Mouse (Mus musculus) limb, embryonic 14.5 days (tissue): Measurements from ENCODE around the gene Clock. TPM values are rescaled to one million over a fixed set of nuclear protein-coding genes. Genes with fewer than 3 reads are reported as not detected.

Source experiments
- ATAC-seq: fragments of 200-750 bp; cut with Nextera tagmentation; 2 replicates; pipeline ENCODE4 v1.8.0; 2017; ENCODE audit warnings: low read depth, moderate number of reproducible peaks, moderate TSS enrichment; ENCODE audit not compliant: low FRiP score
- DNase-seq: peaks from one replicate; pipeline ENCODE4 v3.0.0-alpha.2; 2015; ENCODE audit warnings: low spot score
- H3K27ac ChIP-seq: fragments of 300-500 bp; sonication (generic); replicated peaks from 2 replicates; pipeline ENCODE4 v1.5.1; 2014; ENCODE audit warnings: low read depth, mild to moderate bottlenecking, low read length, moderate library complexity, mixed read lengths
- H3K27me3 ChIP-seq: fragments of 300-500 bp; sonication (generic); 2 replicates; pipeline ENCODE4 v1.6.1; 2014; ENCODE audit warnings: low read length, mixed read lengths; ENCODE audit not compliant: control insufficient read depth, insufficient read depth
- H3K36me3 ChIP-seq: fragments of 300-500 bp; sonication (generic); 2 replicates; pipeline ENCODE4 v1.6.1; 2014; ENCODE audit warnings: mild to moderate bottlenecking, low read length, moderate library complexity, mixed read lengths; ENCODE audit not compliant: control insufficient read depth, insufficient read depth
- H3K4me1 ChIP-seq: fragments of 300-500 bp; sonication (generic); 2 replicates; pipeline ENCODE4 v1.6.1; 2014; ENCODE audit warnings: antibody characterized with exemption, low read length, mixed read lengths; ENCODE audit not compliant: control insufficient read depth, insufficient read depth
- H3K4me2 ChIP-seq: fragments of 300-500 bp; sonication (generic); replicated peaks from 2 replicates; pipeline ENCODE4 v1.6.1; 2014; ENCODE audit warnings: low read depth, mild to moderate bottlenecking, low read length, moderate library complexity; ENCODE audit not compliant: severe bottlenecking
- H3K4me3 ChIP-seq: fragments of 300-500 bp; sonication (generic); replicated peaks from 2 replicates; pipeline ENCODE4 v1.5.1; 2014; ENCODE audit warnings: low read length
- H3K9ac ChIP-seq: fragments of 300-500 bp; sonication (generic); 2 replicates; pipeline ENCODE4 v1.6.1; 2014; ENCODE audit warnings: mild to moderate bottlenecking, low read depth, low read length, moderate library complexity; ENCODE audit not compliant: severe bottlenecking
- H3K9me3 ChIP-seq: fragments of 300-500 bp; sonication (generic); 2 replicates; pipeline ENCODE4 v1.6.1; 2016; ENCODE audit warnings: low read length; ENCODE audit not compliant: control insufficient read depth
- POLR2A ChIP-seq: fragments of 200-500 bp; IDR thresholded peaks from 2 replicates; pipeline ENCODE4 v1.8.0; 2012; ENCODE audit warnings: inconsistent platforms, mild to moderate bottlenecking, moderate library complexity, borderline replicate concordance; ENCODE audit not compliant: insufficient read depth, insufficient read length; ENCODE audit errors: extremely low read depth
- WGBS: fragments of 180-500 bp; shearing (Covaris S2); extraction: QIAGEN DNeasy Blood & Tissue Kit; methylation state at CpG from one replicate; pipeline ENCODE4 v1.1.7; 2014; 5-methylcytosine and 5-hydroxymethylcytosine counted together
- polyA plus RNA-seq, 2 experiments: library from polyadenylated mRNA; depleted of rRNA in 1 of 2; stranded (reverse) in 1 of 2; unstranded in 1 of 2; fragments of >200 nt; fragmentation: Nextera tagmentation in 1 of 2; extraction: Ambion mirVana in 1 of 2; gene quantifications; 2 replicates each; pipeline versions ENCODE4 v1.2.1 to v1.2.3; 2012 to 2014

Clock gene
- polyA plus RNA-seq, 2 experiments = 11.7 to 15.9 TPM

DNA sequence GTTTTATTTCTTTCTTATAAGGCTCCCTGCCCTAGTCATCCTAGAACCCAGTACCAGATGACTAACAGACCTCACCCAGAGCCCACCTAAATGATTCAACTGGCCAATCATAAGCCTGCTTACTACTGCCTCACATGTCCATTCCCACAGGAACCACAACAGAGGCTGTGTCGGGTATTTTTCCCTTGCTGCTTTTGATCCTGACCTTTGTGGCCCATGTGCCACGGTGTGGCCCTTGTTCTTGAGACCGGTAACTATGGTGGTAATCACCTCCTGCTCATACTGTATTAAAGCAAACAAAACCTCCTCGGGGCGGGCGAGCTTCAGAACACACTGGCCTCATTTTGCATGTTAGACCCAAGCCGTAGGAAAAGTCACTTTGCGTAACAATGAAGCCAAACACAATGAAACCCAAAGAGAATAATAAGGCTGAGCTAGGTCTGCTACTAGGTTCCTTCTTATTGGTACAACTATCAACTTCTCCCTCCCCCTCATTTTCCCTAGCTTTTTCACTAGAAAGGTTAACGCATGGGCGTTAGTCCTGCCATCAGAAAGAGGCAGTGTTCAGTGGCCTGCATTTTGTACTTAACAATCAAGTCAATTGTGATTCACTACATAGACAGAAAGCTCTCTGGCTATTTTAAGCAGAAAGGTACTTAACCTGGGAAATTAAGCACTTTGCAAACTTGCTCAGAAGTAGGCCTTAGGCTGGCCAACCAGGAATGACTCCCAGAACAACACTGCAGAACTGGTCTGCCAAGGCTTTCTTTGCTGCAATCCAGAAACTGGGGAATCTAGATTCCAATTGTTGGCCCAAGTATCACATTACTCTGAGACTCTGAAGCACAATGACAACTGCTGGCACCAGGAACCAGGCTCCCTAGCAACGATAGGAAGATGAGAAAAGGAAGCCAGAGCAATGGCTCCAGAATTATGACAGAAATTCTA is 16.9 kb upstream of the Clock start:
- no peak overlapping the region for H3K4me3 ChIP-seq
- H3K27ac ChIP-seq = no peak overlapping the region; the same call in 1 of the 2 replicates
- H3K9me3 ChIP-seq = no peaks in the 10 kb centered on the region
- 54% methylated on average over 11 of the region's 11 CpGs for WGBS
- no peaks in the 10 kb centered on the region for H3K36me3 ChIP-seq
- H3K9ac ChIP-seq = no peak overlapping the region
- no peak overlapping the region for H3K4me2 ChIP-seq
- no peaks in the 10 kb centered on the region for H3K27me3 ChIP-seq
- no peaks in the 10 kb centered on the region for H3K4me1 ChIP-seq
- no peak for ATAC-seq
- no peak for TF ChIP-seq POLR2A
- DNase-seq = peak; percentile 4

DNA sequence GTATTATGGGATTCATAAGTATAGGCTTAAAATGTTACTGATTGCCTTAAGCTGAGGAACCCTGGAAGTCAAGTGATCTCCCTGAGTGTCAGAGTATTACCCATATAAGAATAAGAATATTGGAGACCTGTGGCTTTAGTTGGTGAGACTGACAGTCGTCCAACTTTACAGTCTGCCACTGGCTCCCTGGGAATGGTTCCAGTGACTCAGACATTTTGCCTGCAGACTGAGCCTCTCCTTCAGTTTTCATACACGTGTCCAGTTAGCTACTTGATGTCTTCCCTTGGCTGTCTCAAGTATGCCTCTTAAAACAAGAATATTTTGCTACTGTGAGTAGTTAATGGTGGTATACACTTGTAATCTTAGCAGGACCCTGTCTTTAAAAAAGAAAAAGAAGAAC is 3.6 kb upstream of the Clock start:
- no peak overlapping the region for H3K9ac ChIP-seq
- H3K36me3 ChIP-seq = no peaks in the 10 kb centered on the region
- no peaks in the 10 kb centered on the region for H3K27me3 ChIP-seq
- ATAC-seq (no peak), DNase-seq (no peak)
- WGBS = 67% methylated on average over 2 of the region's 2 CpGs
- no peak overlapping the region for H3K4me3 ChIP-seq
- H3K9me3 ChIP-seq = no peaks in the 10 kb centered on the region
- peaks cover 5% of the 10 kb centered on the region; the same call in 1 of the 2 replicates for H3K4me1 ChIP-seq
- TF ChIP-seq POLR2A = no peak
- no peak overlapping the region for H3K4me2 ChIP-seq
- no peak overlapping the region for H3K27ac ChIP-seq

DNA sequence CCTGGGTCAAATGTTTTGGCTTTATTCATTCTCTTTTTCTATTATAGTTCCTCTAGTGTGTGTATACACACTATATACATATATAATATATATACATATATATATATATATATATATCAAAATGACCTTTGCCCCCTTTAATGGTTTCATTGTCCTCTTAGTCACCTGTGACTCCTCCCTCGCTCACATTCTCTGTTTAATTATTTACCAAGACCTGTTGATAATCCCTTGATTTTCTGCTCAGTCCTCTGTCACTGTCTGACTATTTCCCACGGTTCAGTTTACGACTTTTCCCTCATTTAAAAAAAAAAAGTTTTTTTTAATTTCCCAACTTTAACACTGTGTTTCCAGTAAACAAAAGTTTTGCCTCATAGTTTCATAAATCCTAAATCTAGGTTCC is 1.7 kb upstream of the Clock start:
- peaks cover 11% of the 10 kb centered on the region; the same call in 1 of the 2 replicates for H3K4me1 ChIP-seq
- WGBS = 63% methylated on average over 3 of the region's 3 CpGs
- ATAC-seq = no peak
- H3K9ac ChIP-seq = no peak overlapping the region
- DNase-seq = no peak
- no peaks in the 10 kb centered on the region for H3K27me3 ChIP-seq
- H3K27ac ChIP-seq = no peak overlapping the region
- H3K4me3 ChIP-seq = no peak overlapping the region
- TF ChIP-seq POLR2A = no peak
- H3K9me3 ChIP-seq = no peaks in the 10 kb centered on the region
- H3K4me2 ChIP-seq = no peak overlapping the region
- no peaks in the 10 kb centered on the region for H3K36me3 ChIP-seq

DNA sequence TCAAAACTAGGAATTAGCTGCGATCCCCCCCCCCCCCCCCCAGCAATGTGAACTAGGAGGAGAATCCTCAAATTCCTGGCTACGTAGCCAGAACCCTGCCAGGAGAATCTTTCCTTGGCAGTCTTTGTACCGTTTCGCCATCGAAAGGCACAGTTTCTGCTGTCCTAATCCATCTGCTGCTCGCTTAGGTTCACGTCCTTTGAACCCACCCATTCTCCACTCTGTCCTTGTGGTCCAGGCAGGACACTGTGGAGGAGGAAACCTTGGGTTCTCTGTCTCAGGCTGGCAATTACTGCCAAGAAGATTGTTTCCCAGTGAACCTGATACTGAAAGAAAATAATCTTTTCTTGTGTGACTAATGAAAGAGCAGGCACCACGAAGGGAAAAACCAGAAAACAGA is 1.0 kb upstream of the Clock start:
- H3K36me3 ChIP-seq = 0 out of 2 replicates have a peak, but pooled peaks cover 3% of the 10 kb centered on the region
- H3K27me3 ChIP-seq = no peaks in the 10 kb centered on the region
- ATAC-seq (no peak), DNase-seq (no peak)
- 5% methylated on average over 8 of the region's 8 CpGs for WGBS
- no peak overlapping the region for H3K9ac ChIP-seq
- H3K9me3 ChIP-seq = no peaks in the 10 kb centered on the region
- H3K4me2 ChIP-seq = peak overlapping the region; percentile 86
- no peak for TF ChIP-seq POLR2A
- H3K4me1 ChIP-seq = peaks cover 11% of the 10 kb centered on the region; the same call in 1 of the 2 replicates
- H3K4me3 ChIP-seq = peak overlapping the region; percentile 95
- H3K27ac ChIP-seq = no peak overlapping the region

DNA sequence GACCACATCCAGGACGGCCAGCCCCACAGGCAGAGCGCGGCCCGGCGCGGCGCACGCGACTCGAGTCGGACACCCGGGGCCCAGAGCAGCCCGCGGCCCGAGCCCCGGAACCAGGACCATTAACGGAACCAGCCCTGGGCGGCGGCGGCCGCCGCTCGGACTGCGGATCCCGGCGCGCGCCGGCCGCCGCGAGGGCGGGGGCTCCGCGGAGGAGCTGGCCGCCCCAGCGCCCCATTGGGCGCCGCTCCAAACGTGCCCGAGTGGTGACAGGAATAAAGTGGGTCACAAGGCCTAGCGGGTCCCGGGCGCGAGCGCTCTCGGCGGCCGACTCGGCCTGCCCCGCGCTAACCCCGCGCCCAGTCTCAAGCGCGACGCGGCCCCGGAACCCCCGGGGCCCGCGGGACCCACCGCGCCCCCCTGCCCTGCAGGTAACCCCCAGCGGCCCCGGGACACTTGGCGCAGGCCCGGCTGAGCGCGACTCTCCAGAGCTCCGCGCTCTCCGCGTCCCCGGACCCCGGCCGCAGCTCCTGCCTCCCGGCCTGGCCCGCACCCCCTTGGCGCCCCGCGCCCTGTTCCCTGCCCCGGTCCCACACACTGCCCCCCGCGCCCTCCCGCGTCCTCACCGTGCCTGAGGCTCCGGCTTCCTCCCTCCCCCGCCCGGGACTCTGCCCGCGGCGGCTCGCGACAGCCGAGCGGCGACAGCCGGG is 694 bp downstream of the Clock start:
- Histone ChIP-seq H3K4me2 (peak overlapping the region; percentile 86), H3K9me3 (no peaks in the 10 kb centered on the region), H3K4me3 (peak overlapping the region; percentile 95), H3K4me1 (peaks cover 11% of the 10 kb centered on the region; the same call in 1 of the 2 replicates), H3K27ac (peak overlapping the region; percentile 96), H3K9ac (peak overlapping the region; percentile 93), H3K36me3 (0 out of 2 replicates have a peak, but pooled peaks cover 4% of the 10 kb centered on the region), H3K27me3 (no peaks in the 10 kb centered on the region)
- ATAC-seq (peak; percentile 63), DNase-seq (peak; percentile 59)
- TF ChIP-seq POLR2A = no peak
- WGBS = under 1% methylated on average over 40 of the region's 100 CpGs
